Mouse (Mus musculus) liver, adult 2 months (tissue): ENCODE measurements at regions not wholly inside any gene's neighbourhood (a gene's known extent, or its start where the extent isn't known, plus 50 kb on each side); places are given as distances from the start of the nearest gene placed in this dataset.

Experiments used
- DNase-seq: peaks from one replicate; pipeline ENCODE4 v3.0.0-alpha.2; 2011; ENCODE audit warnings: low read depth, low spot score; ENCODE audit errors: extremely low read depth
- H3K27ac ChIP-seq: fragments of 200-500 bp; replicated peaks from 2 replicates; pipeline ENCODE4 v1.5.1; 2012; ENCODE audit warnings: low read depth, mild to moderate bottlenecking, control low read depth, inconsistent platforms, low read length; ENCODE audit not compliant: insufficient read depth
- H3K27me3 ChIP-seq: fragments of 200-500 bp; 2 replicates; pipeline ENCODE4 v1.6.1; 2012; ENCODE audit warnings: mild to moderate bottlenecking, moderate library complexity, low read length, inconsistent platforms; ENCODE audit not compliant: control insufficient read depth, insufficient read depth
- H3K36me3 ChIP-seq: fragments of 200-500 bp; 2 replicates; pipeline ENCODE4 v1.6.1; 2012; ENCODE audit warnings: low read length, inconsistent platforms; ENCODE audit not compliant: control insufficient read depth, insufficient read depth
- H3K4me1 ChIP-seq: fragments of 200-500 bp; 2 replicates; pipeline ENCODE4 v1.6.1; 2011; ENCODE audit warnings: low read length; ENCODE audit not compliant: control insufficient read depth, insufficient read depth
- H3K4me3 ChIP-seq: fragments of 200-500 bp; 2 replicates; pipeline ENCODE4 v1.5.1; 2011; ENCODE audit warnings: low read depth, mild to moderate bottlenecking, control low read depth, low read length, moderate library complexity; ENCODE audit not compliant: insufficient read depth
- H3K79me2 ChIP-seq: fragments of 200-500 bp; 2 replicates; pipeline ENCODE4 v1.6.1; 2012; ENCODE audit warnings: inconsistent platforms, mild to moderate bottlenecking, low read length, moderate library complexity; ENCODE audit not compliant: control insufficient read depth, insufficient read depth
- H3K9ac ChIP-seq: fragments of 200-500 bp; 2 replicates; pipeline ENCODE4 v1.6.1; 2012; ENCODE audit warnings: low read depth, mild to moderate bottlenecking, control low read depth, inconsistent platforms, low read length
- CTCF ChIP-seq: fragments of 200-500 bp; IDR thresholded peaks from 2 replicates; pipeline ENCODE4 v1.5.1; 2011; ENCODE audit warnings: low read depth, low read length, control low read depth
- POLR2A ChIP-seq: fragments of 200-500 bp; IDR thresholded peaks from 2 replicates; pipeline ENCODE4 v1.6.1; 2011; ENCODE audit warnings: low read length, control low read depth; ENCODE audit not compliant: insufficient read depth; ENCODE audit errors: extremely low read depth
- WGBS: fragments of 180-500 bp; shearing (Covaris S2); methylation state at CpG from one replicate; pipeline ENCODE4 v1.1.7; 2018; 5-methylcytosine and 5-hydroxymethylcytosine counted together

GRCm38 (mm10) chr4:29481093-29481715 is 668.3 kb downstream of the Epha7 start:
- no peak overlapping the region for H3K9ac ChIP-seq
- no peaks in the 10 kb centered on the region for H3K36me3 ChIP-seq
- H3K27me3 ChIP-seq, result no peaks in the 10 kb centered on the region
- H3K4me1 ChIP-seq, result no peaks in the 10 kb centered on the region
- DNase-seq, result no peak
- 71% methylated on average over 1 of the region's 1 CpGs for WGBS
- no peak overlapping the region for H3K4me3 ChIP-seq
- no peaks in the 10 kb centered on the region for H3K79me2 ChIP-seq
- no peak overlapping the region for H3K27ac ChIP-seq
- TF ChIP-seq CTCF (no peak), POLR2A (no peak)

- Histone ChIP-seq H3K79me2 (no peaks in the 10 kb centered on the region), H3K27ac (no peak overlapping the region), H3K9ac (no peak overlapping the region), H3K4me3 (no peak overlapping the region), H3K27me3 (no peaks in the 10 kb centered on the region), H3K36me3 (no peaks in the 10 kb centered on the region), H3K4me1 (no peaks in the 10 kb centered on the region)
- DNase-seq, result no peak
- WGBS, result 78% methylated on average over 2 of the region's 2 CpGs
- TF ChIP-seq CTCF, result no peak
- TF ChIP-seq POLR2A, result no peak
These were observed 669.5 kb downstream of the Epha7 start for GRCm38 (mm10) chr4:29482407-29482806.

GRCm38 (mm10) chr4:29500844-29501243 is 687.9 kb downstream of the Epha7 start:
- no peaks in the 10 kb centered on the region for H3K27me3 ChIP-seq
- H3K4me3 ChIP-seq, result no peak overlapping the region
- H3K36me3 ChIP-seq, result no peaks in the 10 kb centered on the region
- DNase-seq, result no peak
- WGBS, result 94% methylated on average over 1 of the region's 1 CpGs
- no peak overlapping the region for H3K27ac ChIP-seq
- TF ChIP-seq CTCF, result no peak
- H3K9ac ChIP-seq, result no peak overlapping the region
- no peaks in the 10 kb centered on the region for H3K79me2 ChIP-seq
- H3K4me1 ChIP-seq, result no peaks in the 10 kb centered on the region

DNA sequence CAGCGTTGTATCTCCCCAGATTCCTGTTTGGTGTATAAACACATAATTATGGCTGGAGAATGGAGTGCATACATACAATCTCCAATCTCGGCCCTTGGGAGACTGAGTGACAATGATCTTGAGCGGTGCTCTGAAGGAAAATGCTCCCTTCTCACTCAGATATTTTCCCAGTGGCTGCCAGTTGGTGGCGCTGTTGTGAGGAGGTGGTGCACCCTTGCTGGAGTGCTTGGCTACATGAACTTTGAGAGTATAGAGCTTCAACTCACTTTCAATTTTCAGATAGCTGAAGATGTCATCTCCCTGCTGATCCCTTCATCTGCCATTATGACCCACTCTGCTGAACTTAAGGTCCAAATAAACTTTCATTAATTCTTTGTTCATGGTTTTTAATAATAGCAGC is 712.1 kb downstream of the Epha7 start:
- DNase-seq, result no peak
- H3K36me3 ChIP-seq, result no peaks in the 10 kb centered on the region
- no peaks in the 10 kb centered on the region for H3K79me2 ChIP-seq
- H3K4me3 ChIP-seq, result no peak overlapping the region
- no peak overlapping the region for H3K27ac ChIP-seq
- no peaks in the 10 kb centered on the region for H3K4me1 ChIP-seq
- H3K9ac ChIP-seq, result no peak overlapping the region
- 51% methylated on average over 4 of the region's 4 CpGs for WGBS
- no peaks in the 10 kb centered on the region for H3K27me3 ChIP-seq
- TF ChIP-seq POLR2A, result no peak
- 0 out of 2 replicates have a peak, but pooled peaks have one; percentile 13 for TF ChIP-seq CTCF

DNA sequence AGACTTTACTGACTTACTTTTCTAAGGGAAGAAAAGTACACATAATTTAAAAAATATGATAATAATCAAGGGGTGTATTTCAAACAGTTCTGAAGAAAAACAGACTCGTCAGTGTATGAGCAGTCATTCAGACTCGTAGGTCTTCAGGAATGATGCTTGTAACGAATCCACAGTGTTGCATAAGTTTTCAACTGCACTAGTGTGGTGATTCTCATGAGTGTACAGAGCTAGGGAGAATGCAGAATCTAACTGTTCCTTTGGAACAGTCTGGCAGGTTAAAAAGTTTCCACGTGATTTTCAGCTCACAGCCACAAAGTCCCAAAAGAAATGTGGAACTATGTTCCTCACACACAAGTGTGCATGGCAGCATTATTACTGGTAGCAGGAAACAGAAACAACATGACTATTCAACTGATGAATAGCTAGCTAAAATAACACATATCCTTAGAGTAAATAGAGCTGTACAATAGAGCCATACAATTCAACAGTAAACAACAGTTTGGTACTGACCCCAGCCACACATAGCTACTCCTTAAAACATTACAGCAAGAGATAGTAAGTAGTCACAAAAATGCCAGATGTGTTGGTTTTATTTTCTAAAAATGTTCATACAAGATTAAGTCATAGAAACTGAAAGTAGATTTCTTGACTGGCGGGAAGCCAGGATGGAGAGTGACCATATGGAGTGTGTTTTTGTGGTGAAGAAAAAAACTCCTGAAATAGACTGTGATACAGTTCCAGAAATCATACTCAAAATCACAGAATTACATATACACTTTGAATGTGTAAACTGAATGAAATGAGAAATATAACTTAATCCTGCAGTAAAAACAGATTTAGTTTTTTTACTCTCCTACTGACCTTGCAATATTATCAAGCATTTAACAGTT is 713.1 kb downstream of the Epha7 start:
- no peaks in the 10 kb centered on the region for H3K36me3 ChIP-seq
- H3K27ac ChIP-seq, result no peak overlapping the region
- no peak overlapping the region for H3K9ac ChIP-seq
- H3K79me2 ChIP-seq, result no peaks in the 10 kb centered on the region
- no peaks in the 10 kb centered on the region for H3K4me1 ChIP-seq
- no peak for DNase-seq
- TF ChIP-seq CTCF, result no peak
- no peak for TF ChIP-seq POLR2A
- H3K4me3 ChIP-seq, result no peak overlapping the region
- 69% methylated on average over 5 of the region's 5 CpGs for WGBS
- H3K27me3 ChIP-seq, result no peaks in the 10 kb centered on the region
